Mouse (Mus musculus) liver, embryonic 14.5 days (tissue): ENCODE measurements around the gene Ccr6. TPM values are rescaled to one million over a fixed set of nuclear protein-coding genes. Genes with fewer than 3 reads are reported as not detected.

Source experiments
- ATAC-seq: fragments of 200-750 bp; cut with Nextera tagmentation; 2 replicates; pipeline ENCODE4 v1.8.0; 2017; ENCODE audit warnings: moderate number of reproducible peaks, mild to moderate bottlenecking, moderate library complexity; ENCODE audit not compliant: insufficient read depth
- DNase-seq, 3 experiments: peaks; one replicate each; pipeline ENCODE4 v3.0.0-alpha.2; 2012 to 2013; ENCODE audit warnings: low read depth in 3 of 3, low spot score in 3 of 3
- H3K27ac ChIP-seq: fragments of 300-500 bp; sonication (generic); 2 replicates; pipeline ENCODE4 v1.5.1; 2014; ENCODE audit warnings: moderate library complexity, mild to moderate bottlenecking, control low read depth, inconsistent platforms
- H3K27me3 ChIP-seq: fragments of 300-500 bp; sonication (generic); 2 replicates; pipeline ENCODE4 v1.6.1; 2014; ENCODE audit warnings: mild to moderate bottlenecking, low read length, moderate library complexity; ENCODE audit not compliant: control insufficient read depth, insufficient read depth
- H3K36me3 ChIP-seq: fragments of 300-500 bp; sonication (generic); replicated peaks from 2 replicates; pipeline ENCODE4 v1.6.1; 2014; ENCODE audit warnings: low read depth; ENCODE audit not compliant: control insufficient read depth, insufficient read depth
- H3K4me1 ChIP-seq, 2 experiments: fragments of 200-500 bp in 1 of 2; fragments of 300-500 bp in 1 of 2; sonication (generic) in 1 of 2; replicated peaks; 2 replicates each; pipeline ENCODE4 v1.6.1; 2012 to 2014; ENCODE audit warnings: antibody characterized with exemption in 1 of 2, inconsistent platforms in 1 of 2, low read length in 1 of 2; ENCODE audit not compliant: control insufficient read depth in 2 of 2, insufficient read depth in 2 of 2
- H3K4me2 ChIP-seq: fragments of 300-500 bp; sonication (generic); 2 replicates; pipeline ENCODE4 v1.6.1; 2014; ENCODE audit warnings: low read depth, mild to moderate bottlenecking, control low read depth, moderate library complexity
- H3K4me3 ChIP-seq, 2 experiments: fragments of 200-500 bp in 1 of 2; fragments of 300-500 bp in 1 of 2; sonication (generic) in 1 of 2; 2 replicates each; pipeline ENCODE4 v1.5.1; 2012 to 2014; ENCODE audit warnings: low read depth in 2 of 2, low read length in 2 of 2, mild to moderate bottlenecking in 2 of 2, control low read depth in 1 of 2, inconsistent platforms in 1 of 2, moderate library complexity in 1 of 2; ENCODE audit not compliant: insufficient read depth in 1 of 2
- H3K9ac ChIP-seq: fragments of 300-500 bp; sonication (generic); replicated peaks from 2 replicates; pipeline ENCODE4 v1.6.1; 2014; ENCODE audit warnings: mild to moderate bottlenecking, control low read depth, moderate library complexity
- H3K9me3 ChIP-seq: fragments of 300-500 bp; sonication (generic); 2 replicates; pipeline ENCODE4 v1.6.1; 2016; ENCODE audit warnings: low read length, mixed read lengths; ENCODE audit not compliant: control insufficient read depth
- CTCF ChIP-seq: IDR thresholded peaks from 2 replicates; pipeline ENCODE4 v1.5.1; 2016; ENCODE audit warnings: antibody characterized with exemption, low read depth, control low read depth
- EP300 ChIP-seq: IDR thresholded peaks from 2 replicates; pipeline ENCODE4 v1.6.1; 2016; ENCODE audit warnings: antibody characterized with exemption, low read depth
- WGBS: fragments of 180-500 bp; shearing (Covaris S2); extraction: QIAGEN DNeasy Blood & Tissue Kit; methylation state at CpG from one replicate; pipeline ENCODE4 v1.1.7; 2014; ENCODE audit not compliant: insufficient replicate concordance; 5-methylcytosine and 5-hydroxymethylcytosine counted together
- polyA plus RNA-seq, 2 experiments: library from polyadenylated mRNA; depleted of rRNA in 1 of 2; stranded (reverse) in 1 of 2; unstranded in 1 of 2; fragments of >200 nt; fragmentation: Nextera tagmentation in 1 of 2; extraction: Ambion mirVana in 1 of 2; gene quantifications; 2 replicates each; pipeline versions ENCODE4 v1.2.1 to v1.2.3; 2012 to 2014

The Ccr6 gene
- polyA plus RNA-seq, 2 experiments, result 0.04 TPM; not detected in 1

- no peaks in the 10 kb centered on the region for H3K9me3 ChIP-seq
- TF ChIP-seq CTCF (no peak), EP300 (no peak)
- H3K27ac ChIP-seq, result no peak overlapping the region
- H3K4me3 ChIP-seq, result no peak overlapping the region
- DNase-seq (no peak), ATAC-seq (no peak)
- 68% methylated on average over 12 of the region's 12 CpGs for WGBS
- H3K4me1 ChIP-seq, result no peaks in the 10 kb centered on the region
- no peak overlapping the region for H3K9ac ChIP-seq
- H3K27me3 ChIP-seq, result no peaks in the 10 kb centered on the region
- no peak overlapping the region for H3K4me2 ChIP-seq
- H3K36me3 ChIP-seq, result no peaks in the 10 kb centered on the region
These were observed 5.8 kb downstream of the Ccr6 start for GRCm38 (mm10) chr17:8241645-8242044.

DNA sequence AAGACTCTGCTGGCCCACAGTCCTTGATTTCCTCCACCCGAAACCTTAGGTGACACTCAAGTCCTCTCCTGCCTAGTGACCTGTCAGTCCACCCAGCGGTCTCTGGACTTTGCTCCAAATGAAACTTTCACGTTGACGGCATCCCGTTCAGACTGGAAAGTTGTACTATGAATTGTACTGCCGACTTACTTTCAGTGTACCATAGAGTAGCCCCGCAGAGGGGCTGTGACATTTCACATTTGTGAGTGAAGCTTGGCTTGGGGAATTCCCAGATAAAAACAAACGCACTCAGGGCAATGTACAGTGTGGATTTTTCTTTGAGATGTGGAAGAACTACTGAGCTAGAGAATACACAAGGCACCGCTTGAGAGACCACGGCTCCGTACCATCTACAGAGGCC is 6.3 kb downstream of the Ccr6 start:
- TF ChIP-seq CTCF, result no peak
- TF ChIP-seq EP300, result no peak
- Histone ChIP-seq H3K27me3 (no peaks in the 10 kb centered on the region), H3K4me3 (no peak overlapping the region), H3K4me1 (no peaks in the 10 kb centered on the region), H3K9ac (no peak overlapping the region), H3K36me3 (no peaks in the 10 kb centered on the region), H3K4me2 (no peak overlapping the region), H3K9me3 (no peaks in the 10 kb centered on the region), H3K27ac (no peak overlapping the region)
- no peak for ATAC-seq
- WGBS, result 67% methylated on average over 11 of the region's 11 CpGs
- DNase-seq, result no peak

DNA sequence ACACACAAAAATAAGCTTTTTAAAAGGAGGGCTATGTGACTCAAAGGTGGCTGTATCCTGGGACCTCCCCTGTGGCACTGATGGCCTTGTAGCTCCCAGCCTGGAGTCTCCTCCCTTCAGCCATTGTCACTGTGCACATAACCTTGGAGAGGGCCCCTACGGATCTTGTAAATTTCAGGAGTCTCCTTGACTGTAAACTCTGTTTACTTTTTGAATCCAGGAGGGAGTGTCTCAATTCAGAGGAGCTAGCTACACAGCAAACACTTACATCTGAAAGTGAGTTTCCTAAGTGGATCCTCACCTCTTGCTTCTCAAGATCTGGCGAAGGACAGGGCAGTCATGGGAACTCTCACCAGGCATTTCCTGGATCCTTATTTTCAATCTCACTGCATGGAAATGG is 8.3 kb downstream of the Ccr6 start:
- TF ChIP-seq CTCF, result no peak
- TF ChIP-seq EP300, result no peak
- Histone ChIP-seq H3K27ac (no peak overlapping the region), H3K4me1 (no peaks in the 10 kb centered on the region), H3K4me2 (no peak overlapping the region), H3K27me3 (no peaks in the 10 kb centered on the region), H3K4me3 (no peak overlapping the region), H3K9me3 (no peaks in the 10 kb centered on the region), H3K36me3 (no peaks in the 10 kb centered on the region), H3K9ac (no peak overlapping the region)
- WGBS, result 55% methylated on average over 2 of the region's 2 CpGs
- DNase-seq (no peak), ATAC-seq (no peak)

- ATAC-seq (no peak), DNase-seq (no peak)
- no peak overlapping the region for H3K9ac ChIP-seq
- TF ChIP-seq EP300 (no peak), CTCF (no peak)
- no peak overlapping the region for H3K27ac ChIP-seq
- no peaks in the 10 kb centered on the region for H3K36me3 ChIP-seq
- no peak overlapping the region for H3K4me2 ChIP-seq
- H3K9me3 ChIP-seq, result no peaks in the 10 kb centered on the region
- no peaks in the 10 kb centered on the region for H3K27me3 ChIP-seq
- H3K4me3 ChIP-seq, result no peak overlapping the region
- 55% methylated on average over 4 of the region's 4 CpGs for WGBS
- H3K4me1 ChIP-seq, result no peaks in the 10 kb centered on the region
These were observed 10.4 kb downstream of the Ccr6 start for GRCm38 (mm10) chr17:8246102-8246754.

DNA sequence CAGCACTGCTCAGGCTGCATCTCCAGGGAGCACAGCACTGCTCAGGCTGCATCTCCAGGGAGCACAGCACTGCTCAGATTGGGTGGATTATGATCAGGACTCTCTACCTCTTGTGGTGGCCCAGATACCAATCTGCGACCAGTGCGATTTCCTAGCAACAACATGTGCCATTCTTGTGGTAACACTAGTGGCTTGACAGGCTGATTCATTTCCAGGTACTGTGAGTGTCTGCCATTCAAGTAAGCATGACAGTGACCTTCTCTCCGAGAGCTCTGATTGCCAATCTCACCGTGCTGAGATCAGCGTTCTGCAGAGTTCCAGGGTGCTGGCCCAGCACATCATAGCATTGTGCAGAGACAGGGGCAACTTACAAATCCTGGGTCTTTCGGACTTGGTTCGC is 15.9 kb downstream of the Ccr6 start:
- 56% methylated on average over 7 of the region's 7 CpGs for WGBS
- DNase-seq (no peak), ATAC-seq (no peak)
- no peaks in the 10 kb centered on the region for H3K36me3 ChIP-seq
- no peak overlapping the region for H3K4me3 ChIP-seq
- no peaks in the 10 kb centered on the region for H3K4me1 ChIP-seq
- H3K9me3 ChIP-seq, result no peaks in the 10 kb centered on the region
- no peaks in the 10 kb centered on the region for H3K27me3 ChIP-seq
- no peak overlapping the region for H3K9ac ChIP-seq
- no peak overlapping the region for H3K27ac ChIP-seq
- TF ChIP-seq EP300 (no peak), CTCF (no peak)
- no peak overlapping the region for H3K4me2 ChIP-seq
